Mouse (Mus musculus): ENCODE measurements around the gene Ifi205. TPM values are rescaled to one million over a fixed set of nuclear protein-coding genes. Genes with fewer than 3 reads are reported as not detected.
A peak's percentile ranks its signal among the peaks of the same experiment; 100 is the strongest.
"Not testable (repeated sequence)": the region's sequence is repeated elsewhere in the genome, so short reads cannot be mapped to it uniquely, and the experiment has no call there.

The Ifi205 gene
- polyA plus RNA-seq, 1 experiment from 2014 or later: 2.9 TPM

GRCm38 (mm10) chr1:174042091-174042884 is 10.7 kb upstream of the Ifi205 start:
- H3K4me3 ChIP-seq; H3K9me3 ChIP-seq (replicated peaks); H3K27me3 ChIP-seq (replicated peaks); H3K27ac ChIP-seq (ENCODE audit: poor library complexity, severe bottlenecking); H3K9ac ChIP-seq; H3K4me1 ChIP-seq (replicated peaks); H3K4me2 ChIP-seq; H3K36me3 ChIP-seq; ATAC-seq (ENCODE audit: insufficient number of reproducible peaks, low FRiP score): not testable (repeated sequence)
- 85% methylated on average over 12 of the region's 12 CpGs for WGBS

GRCm38 (mm10) chr1:174040523-174041177 is 9.0 kb upstream of the Ifi205 start, which contains the start of gene Olfr433:
Gene Olfr433, plus strand, starts transcription at chr1:174040705.
- Histone ChIP-seq H3K27me3 (replicated peaks) (no peaks in the 10 kb centered on the region), H3K9ac (no peak within 1 kb of the TSS), H3K4me3 (no peak within 1 kb of the TSS), H3K9me3 (replicated peaks) (no peaks in the 10 kb centered on the region), H3K4me2 (no peak within 1 kb of the TSS), H3K27ac (ENCODE audit: poor library complexity, severe bottlenecking) (no peak within 1 kb of the TSS), H3K4me1 (replicated peaks) (no peaks in the 10 kb centered on the region), H3K36me3 (no peaks in the 10 kb centered on the region)
- 67% methylated on average over 7 of the region's 7 CpGs for WGBS
- no peak for ATAC-seq (ENCODE audit: insufficient number of reproducible peaks, low FRiP score)

- H3K27me3 ChIP-seq (replicated peaks): no peaks in the 10 kb centered on the region
- 86% methylated on average over 3 of the region's 3 CpGs for WGBS
- no peak overlapping the region for H3K4me2 ChIP-seq
- no peaks in the 10 kb centered on the region for H3K4me1 ChIP-seq (replicated peaks)
- no peaks in the 10 kb centered on the region for H3K36me3 ChIP-seq
- H3K9me3 ChIP-seq (replicated peaks): no peaks in the 10 kb centered on the region
- no peak overlapping the region for H3K4me3 ChIP-seq
- no peak overlapping the region for H3K27ac ChIP-seq (ENCODE audit: poor library complexity, severe bottlenecking)
- ATAC-seq (ENCODE audit: insufficient number of reproducible peaks, low FRiP score): no peak
- no peak overlapping the region for H3K9ac ChIP-seq
Measured at GRCm38 (mm10) chr1:174038480-174038879, 6.9 kb upstream of the Ifi205 start.

GRCm38 (mm10) chr1:174035841-174036240 is 4.2 kb upstream of the Ifi205 start:
- no peaks in the 10 kb centered on the region for H3K9me3 ChIP-seq (replicated peaks)
- no peaks in the 10 kb centered on the region for H3K36me3 ChIP-seq
- H3K4me2 ChIP-seq: no peak overlapping the region
- no peak overlapping the region for H3K4me3 ChIP-seq
- 64% methylated on average over 4 of the region's 4 CpGs for WGBS
- H3K9ac ChIP-seq: no peak overlapping the region
- H3K27me3 ChIP-seq (replicated peaks): no peaks in the 10 kb centered on the region
- no peak for ATAC-seq (ENCODE audit: insufficient number of reproducible peaks, low FRiP score)
- no peaks in the 10 kb centered on the region for H3K4me1 ChIP-seq (replicated peaks)
- H3K27ac ChIP-seq (ENCODE audit: poor library complexity, severe bottlenecking): no peak overlapping the region

GRCm38 (mm10) chr1:174007050-174007449 is 24.6 kb downstream of the Ifi205 start:
- H3K4me2 ChIP-seq; H3K27me3 ChIP-seq (replicated peaks); H3K4me3 ChIP-seq; H3K9me3 ChIP-seq (replicated peaks); ATAC-seq (ENCODE audit: insufficient number of reproducible peaks, low FRiP score); H3K27ac ChIP-seq (ENCODE audit: poor library complexity, severe bottlenecking); H3K36me3 ChIP-seq; H3K9ac ChIP-seq; H3K4me1 ChIP-seq (replicated peaks): not testable (repeated sequence)

GRCm38 (mm10) chr1:174004352-174005109 is 27.1 kb downstream of the Ifi205 start:
- 49% methylated on average over 2 of the region's 3 CpGs for WGBS
- H3K36me3 ChIP-seq; ATAC-seq (ENCODE audit: insufficient number of reproducible peaks, low FRiP score); H3K4me3 ChIP-seq; H3K27ac ChIP-seq (ENCODE audit: poor library complexity, severe bottlenecking); H3K9me3 ChIP-seq (replicated peaks); H3K27me3 ChIP-seq (replicated peaks); H3K9ac ChIP-seq; H3K4me1 ChIP-seq (replicated peaks); H3K4me2 ChIP-seq: not testable (repeated sequence)

- Histone ChIP-seq H3K4me3 (no peak overlapping the region), H3K27ac (ENCODE audit: poor library complexity, severe bottlenecking) (no peak overlapping the region), H3K4me2 (no peak overlapping the region), H3K27me3 (replicated peaks) (no peaks in the 10 kb centered on the region), H3K9ac (no peak overlapping the region), H3K36me3 (no peaks in the 10 kb centered on the region), H3K9me3 (replicated peaks) (no peaks in the 10 kb centered on the region), H3K4me1 (replicated peaks) (no peaks in the 10 kb centered on the region)
- ATAC-seq (ENCODE audit: insufficient number of reproducible peaks, low FRiP score): no peak
- 76% methylated on average over 4 of the region's 4 CpGs for WGBS
Measured at GRCm38 (mm10) chr1:173995003-173995402, 36.6 kb downstream of the Ifi205 start.

- not testable (repeated sequence) for H3K27me3 ChIP-seq (replicated peaks); H3K9ac ChIP-seq; H3K36me3 ChIP-seq; H3K4me2 ChIP-seq; H3K27ac ChIP-seq (ENCODE audit: poor library complexity, severe bottlenecking); H3K4me3 ChIP-seq; H3K9me3 ChIP-seq (replicated peaks); H3K4me1 ChIP-seq (replicated peaks); ATAC-seq (ENCODE audit: insufficient number of reproducible peaks, low FRiP score)
- 80% methylated on average over 6 of the region's 6 CpGs for WGBS
Measured at GRCm38 (mm10) chr1:173982694-173983305, 48.8 kb downstream of the Ifi205 start, which contains the start of gene Ifi202b. Gene Ifi202b, minus strand, starts transcription at chr1:173982744.

GRCm38 (mm10) chr1:173981038-173981437 is 50.6 kb downstream of the Ifi205 start:
- 5% methylated on average over 3 of the region's 3 CpGs for WGBS
- not testable (repeated sequence) for H3K36me3 ChIP-seq; H3K4me1 ChIP-seq (replicated peaks); H3K27ac ChIP-seq (ENCODE audit: poor library complexity, severe bottlenecking); H3K27me3 ChIP-seq (replicated peaks); H3K9me3 ChIP-seq (replicated peaks); H3K9ac ChIP-seq; H3K4me3 ChIP-seq; H3K4me2 ChIP-seq
- ATAC-seq (ENCODE audit: insufficient number of reproducible peaks, low FRiP score): peak; percentile 72; the same call in 1 of the 2 replicates

GRCm38 (mm10) chr1:173977622-173978021 is 54.0 kb downstream of the Ifi205 start:
- Histone ChIP-seq H3K27me3 (replicated peaks) (no peaks in the 10 kb centered on the region), H3K27ac (ENCODE audit: poor library complexity, severe bottlenecking) (no peak overlapping the region), H3K36me3 (no peaks in the 10 kb centered on the region), H3K9me3 (replicated peaks) (no peaks in the 10 kb centered on the region), H3K4me3 (no peak overlapping the region), H3K9ac (no peak overlapping the region), H3K4me2 (no peak overlapping the region), H3K4me1 (replicated peaks) (peaks cover 5% of the 10 kb centered on the region; the same call in 1 of the 2 replicates)
- no peak for ATAC-seq (ENCODE audit: insufficient number of reproducible peaks, low FRiP score)

- no peak overlapping the region for H3K9ac ChIP-seq
- H3K9me3 ChIP-seq (replicated peaks): no peaks in the 10 kb centered on the region
- no peaks in the 10 kb centered on the region for H3K36me3 ChIP-seq
- H3K4me1 ChIP-seq (replicated peaks): no peaks in the 10 kb centered on the region
- no peak for ATAC-seq (ENCODE audit: insufficient number of reproducible peaks, low FRiP score)
- no peak overlapping the region for H3K4me3 ChIP-seq
- no peaks in the 10 kb centered on the region for H3K27me3 ChIP-seq (replicated peaks)
- no peak overlapping the region for H3K27ac ChIP-seq (ENCODE audit: poor library complexity, severe bottlenecking)
- H3K4me2 ChIP-seq: no peak overlapping the region
Measured at GRCm38 (mm10) chr1:173973111-173973510, 58.5 kb downstream of the Ifi205 start.

All from heart, embryonic 12.5 days (tissue).